Mouse (Mus musculus): ENCODE results near the gene Tec.

GRCm38 (mm10) chr5:72811397-72811796 is 56.9 kb downstream of the Tec start:
- TF ChIP-seq POLR2A (IDR thresholded peaks at IDR 0.05; ENCODE audit: extremely low read depth, insufficient read depth, low read length) (no peak), CTCF (IDR thresholded peaks at IDR 0.05; ENCODE audit: low read depth, low read length) (no peak)
